Mouse (Mus musculus): Measurements from ENCODE around the gene Pfkfb2.
A peak's percentile ranks its signal among the peaks of the same experiment; 100 is the strongest.
"Not testable (repeated sequence)": the region's sequence is repeated elsewhere in the genome, so short reads cannot be mapped to it uniquely, and the experiment has no call there.

Pfkfb2 gene

GRCm38 (mm10) chr1:130681656-130682413, 47.2 kb downstream of the Pfkfb2 start:
- DNase-seq: peak; percentile 12

- DNase-seq: no peak
Observed at GRCm38 (mm10) chr1:130681075-130681474, 48.0 kb downstream of the Pfkfb2 start.

- no peak for DNase-seq
Observed at GRCm38 (mm10) chr1:130678551-130678950, 50.5 kb downstream of the Pfkfb2 start.

GRCm38 (mm10) chr1:130663576-130663975, 65.5 kb downstream of the Pfkfb2 start:
- DNase-seq: not testable (repeated sequence)

- peak; percentile 52 for DNase-seq
Observed at GRCm38 (mm10) chr1:130661454-130661853, 67.6 kb downstream of the Pfkfb2 start, which contains the start of gene C4bp. Gene C4bp (minus strand): TSS chr1:130661632.

- DNase-seq: not testable (repeated sequence)
Observed at GRCm38 (mm10) chr1:130659641-130660040, 69.4 kb downstream of the Pfkfb2 start.

- DNase-seq: no peak
Observed at GRCm38 (mm10) chr1:130644103-130644502, 85.0 kb downstream of the Pfkfb2 start.

GRCm38 (mm10) chr1:130640967-130641366, 88.1 kb downstream of the Pfkfb2 start:
- no peak for DNase-seq
